Mouse (Mus musculus): Measurements from ENCODE around the gene Pstk. TPM values are rescaled to one million over a fixed set of nuclear protein-coding genes. Genes with fewer than 3 reads are reported as not detected.
"Not testable (repeated sequence)": the region's sequence is repeated elsewhere in the genome, so short reads cannot be mapped to it uniquely, and the experiment has no call there.

Pstk gene
- polyA plus RNA-seq, 1 experiment from 2014 or later, result 73.9 TPM

- peaks cover 3% of the 10 kb centered on the region for H3K4me1 ChIP-seq (replicated peaks; ENCODE audit: control insufficient read depth, insufficient read depth, low read length)
- no peaks in the 10 kb centered on the region for H3K27me3 ChIP-seq (replicated peaks; ENCODE audit: control insufficient read depth, insufficient read depth, low read length)
- ATAC-seq (replicated peaks; ENCODE audit: low FRiP score, low TSS enrichment, low read depth) (no peak), DNase-seq (ENCODE audit: low spot score) (no peak)
- H3K27ac ChIP-seq (ENCODE audit: low read depth), result no peak overlapping the region
- no peak overlapping the region for H3K4me3 ChIP-seq (ENCODE audit: low read depth, low read length)
- H3K9ac ChIP-seq (ENCODE audit: low read length), result no peak overlapping the region
- whole genome bisulfite sequencing, result 92% methylated on average over 13 of the region's 13 CpGs
- peaks cover 73% of the 10 kb centered on the region for H3K36me3 ChIP-seq (ENCODE audit: control insufficient read depth, insufficient read depth, low read length)
- H3K9me3 ChIP-seq (ENCODE audit: control insufficient read depth, low read length), result no peaks in the 10 kb centered on the region
- H3K4me2 ChIP-seq (ENCODE audit: low read length), result no peak overlapping the region
These were observed 14.8 kb upstream of the Pstk start for GRCm38 (mm10) chr7:131356105-131356504.

GRCm38 (mm10) chr7:131362269-131362614 is 8.7 kb upstream of the Pstk start:
- Histone ChIP-seq H3K36me3 (ENCODE audit: control insufficient read depth, insufficient read depth, low read length) (peaks cover 29% of the 10 kb centered on the region), H3K9me3 (ENCODE audit: control insufficient read depth, low read length) (no peaks in the 10 kb centered on the region), H3K27ac (ENCODE audit: low read depth) (peak overlapping the region; percentile 85), H3K9ac (ENCODE audit: low read length) (peak overlapping the region; percentile 82), H3K4me3 (ENCODE audit: low read depth, low read length) (peak overlapping the region; percentile 75), H3K4me1 (replicated peaks; ENCODE audit: control insufficient read depth, insufficient read depth, low read length) (peaks cover 15% of the 10 kb centered on the region), H3K27me3 (replicated peaks; ENCODE audit: control insufficient read depth, insufficient read depth, low read length) (no peaks in the 10 kb centered on the region), H3K4me2 (ENCODE audit: low read length) (peak overlapping the region; percentile 64)
- ATAC-seq (replicated peaks; ENCODE audit: low FRiP score, low TSS enrichment, low read depth) (peak; percentile 78), DNase-seq (ENCODE audit: low spot score) (no peak)
- WGBS, result 0% methylated on average over 35 of the region's 35 CpGs

- Histone ChIP-seq H3K9me3 (ENCODE audit: control insufficient read depth, low read length) (no peaks in the 10 kb centered on the region), H3K36me3 (ENCODE audit: control insufficient read depth, insufficient read depth, low read length) (peaks cover 24% of the 10 kb centered on the region), H3K27me3 (replicated peaks; ENCODE audit: control insufficient read depth, insufficient read depth, low read length) (no peaks in the 10 kb centered on the region), H3K4me3 (ENCODE audit: low read depth, low read length) (peak within 1 kb of the TSS; percentile 75), H3K4me2 (ENCODE audit: low read length) (peak within 1 kb of the TSS; percentile 64), H3K9ac (ENCODE audit: low read length) (peak within 1 kb of the TSS; percentile 82), H3K4me1 (replicated peaks; ENCODE audit: control insufficient read depth, insufficient read depth, low read length) (peaks cover 15% of the 10 kb centered on the region), H3K27ac (ENCODE audit: low read depth) (peak within 1 kb of the TSS; percentile 85)
- under 1% methylated on average over 55 of the region's 55 CpGs for WGBS
- ATAC-seq (replicated peaks; ENCODE audit: low FRiP score, low TSS enrichment, low read depth), result peak; percentile 98
- peak; percentile 94 for DNase-seq (ENCODE audit: low spot score)
These were observed 8.2 kb upstream of the Pstk start, which contains the start of gene 2310057M21Rik for GRCm38 (mm10) chr7:131362615-131363300. Gene 2310057M21Rik (minus strand): TSS chr7:131362759.

GRCm38 (mm10) chr7:131364131-131364530 is 6.8 kb upstream of the Pstk start:
- Histone ChIP-seq H3K4me1 (replicated peaks; ENCODE audit: control insufficient read depth, insufficient read depth, low read length) (peaks cover 15% of the 10 kb centered on the region), H3K27ac (ENCODE audit: low read depth) (0 out of 2 replicates have a peak overlapping the region, but pooled peaks have one; percentile 9), H3K36me3 (ENCODE audit: control insufficient read depth, insufficient read depth, low read length) (peaks cover 10% of the 10 kb centered on the region), H3K4me2 (ENCODE audit: low read length) (no peak overlapping the region), H3K9ac (ENCODE audit: low read length) (no peak overlapping the region), H3K4me3 (ENCODE audit: low read depth, low read length) (no peak overlapping the region), H3K9me3 (ENCODE audit: control insufficient read depth, low read length) (no peaks in the 10 kb centered on the region), H3K27me3 (replicated peaks; ENCODE audit: control insufficient read depth, insufficient read depth, low read length) (no peaks in the 10 kb centered on the region)
- ATAC-seq (replicated peaks; ENCODE audit: low FRiP score, low TSS enrichment, low read depth), result no peak
- 75% methylated on average over 8 of the region's 8 CpGs for WGBS
- DNase-seq (ENCODE audit: low spot score), result no peak

- Histone ChIP-seq H3K27ac (ENCODE audit: low read depth) (peak overlapping the region; percentile 96), H3K9me3 (ENCODE audit: control insufficient read depth, low read length) (no peaks in the 10 kb centered on the region), H3K9ac (ENCODE audit: low read length) (peak overlapping the region; percentile 80), H3K36me3 (ENCODE audit: control insufficient read depth, insufficient read depth, low read length) (peaks cover 12% of the 10 kb centered on the region; the same call in 1 of the 2 replicates), H3K4me3 (ENCODE audit: low read depth, low read length) (peak overlapping the region; percentile 73), H3K4me1 (replicated peaks; ENCODE audit: control insufficient read depth, insufficient read depth, low read length) (peaks cover 5% of the 10 kb centered on the region), H3K27me3 (replicated peaks; ENCODE audit: control insufficient read depth, insufficient read depth, low read length) (no peaks in the 10 kb centered on the region), H3K4me2 (ENCODE audit: low read length) (peak overlapping the region; percentile 65)
- DNase-seq (ENCODE audit: low spot score) (no peak), ATAC-seq (replicated peaks; ENCODE audit: low FRiP score, low TSS enrichment, low read depth) (peak; percentile 45; the same call in 1 of the 2 replicates)
- WGBS, result 7% methylated on average over 9 of the region's 9 CpGs
These were observed 524 bp downstream of the Pstk start for GRCm38 (mm10) chr7:131371470-131371860.

GRCm38 (mm10) chr7:131371880-131372651 is 1.1 kb downstream of the Pstk start:
- 73% methylated on average over 9 of the region's 9 CpGs for WGBS
- Histone ChIP-seq H3K27ac (ENCODE audit: low read depth) (peak overlapping the region; percentile 96), H3K9ac (ENCODE audit: low read length) (peak overlapping the region; percentile 80), H3K4me3 (ENCODE audit: low read depth, low read length) (peak overlapping the region; percentile 73), H3K9me3 (ENCODE audit: control insufficient read depth, low read length) (no peaks in the 10 kb centered on the region), H3K27me3 (replicated peaks; ENCODE audit: control insufficient read depth, insufficient read depth, low read length) (no peaks in the 10 kb centered on the region), H3K4me2 (ENCODE audit: low read length) (peak overlapping the region; percentile 65), H3K4me1 (replicated peaks; ENCODE audit: control insufficient read depth, insufficient read depth, low read length) (peaks cover 5% of the 10 kb centered on the region), H3K36me3 (ENCODE audit: control insufficient read depth, insufficient read depth, low read length) (peaks cover 12% of the 10 kb centered on the region; the same call in 1 of the 2 replicates)
- no peak for ATAC-seq (replicated peaks; ENCODE audit: low FRiP score, low TSS enrichment, low read depth)
- DNase-seq (ENCODE audit: low spot score), result no peak

GRCm38 (mm10) chr7:131391761-131392160 is 20.8 kb downstream of the Pstk start:
- peaks cover 52% of the 10 kb centered on the region for H3K36me3 ChIP-seq (ENCODE audit: control insufficient read depth, insufficient read depth, low read length)

GRCm38 (mm10) chr7:131409321-131409987 is 38.5 kb downstream of the Pstk start:
- no peak for DNase-seq (ENCODE audit: low spot score)

More at GRCm38 (mm10) chr7:131391761-131392160, 20.8 kb downstream of the Pstk start:
- 84% methylated on average over 6 of the region's 7 CpGs for WGBS
- not testable (repeated sequence) for H3K4me1 ChIP-seq (replicated peaks; ENCODE audit: control insufficient read depth, insufficient read depth, low read length); H3K4me3 ChIP-seq (ENCODE audit: low read depth, low read length); ATAC-seq (replicated peaks; ENCODE audit: low FRiP score, low TSS enrichment, low read depth); H3K9ac ChIP-seq (ENCODE audit: low read length); H3K9me3 ChIP-seq (ENCODE audit: control insufficient read depth, low read length); H3K27me3 ChIP-seq (replicated peaks; ENCODE audit: control insufficient read depth, insufficient read depth, low read length); H3K27ac ChIP-seq (ENCODE audit: low read depth); DNase-seq (ENCODE audit: low spot score); H3K4me2 ChIP-seq (ENCODE audit: low read length)

More at GRCm38 (mm10) chr7:131409321-131409987, 38.5 kb downstream of the Pstk start:
- Histone ChIP-seq H3K27ac (ENCODE audit: low read depth) (no peak overlapping the region), H3K9ac (ENCODE audit: low read length) (peak overlapping the region; percentile 96), H3K9me3 (ENCODE audit: control insufficient read depth, low read length) (no peaks in the 10 kb centered on the region), H3K36me3 (ENCODE audit: control insufficient read depth, insufficient read depth, low read length) (no peaks in the 10 kb centered on the region), H3K4me1 (replicated peaks; ENCODE audit: control insufficient read depth, insufficient read depth, low read length) (peaks cover 18% of the 10 kb centered on the region), H3K4me2 (ENCODE audit: low read length) (peak overlapping the region; percentile 69), H3K27me3 (replicated peaks; ENCODE audit: control insufficient read depth, insufficient read depth, low read length) (no peaks in the 10 kb centered on the region), H3K4me3 (ENCODE audit: low read depth, low read length) (peak overlapping the region; percentile 98)
- 5% methylated on average over 16 of the region's 16 CpGs for WGBS
- ATAC-seq (replicated peaks; ENCODE audit: low FRiP score, low TSS enrichment, low read depth), result peak; percentile 30; the same call in 1 of the 2 replicates

Data from intestine, embryonic 14.5 days (tissue).